ENCODE assay signal across 18 mouse cellular contexts in genomic region chrX:9139290-9139948, GRCm38 (mm10). TPM values are rescaled to one million over a fixed set of nuclear protein-coding genes. Genes with fewer than 3 reads are reported as not detected.
"Had no signal": no experiment of that assay in that cellular context is flagged by ENCODE, and none has a peak within 500 bp of the region (broad histone marks: within the 10 kb centered on the region; RNA-seq: fewer than 3 reads in every experiment).

No protein-coding gene starts in this region.

- H3K4me2 ChIP-seq: liver, embryonic 11.5 days; liver, embryonic 15.5 days; midbrain, embryonic 11.5 days; midbrain, embryonic 15.5 days; neural tube, embryonic 15.5 days had no signal

- H3K9me3 ChIP-seq: limb, embryonic 10.5 days; liver, embryonic 15.5 days; megakaryocyte, embryonic 14.5 days; midbrain, embryonic 15.5 days; neural tube, embryonic 15.5 days had no signal

- H3K4me1 ChIP-seq: limb, embryonic 10.5 days; liver, embryonic 15.5 days; midbrain, embryonic 15.5 days; neural tube, embryonic 15.5 days had no signal

- H3K9ac ChIP-seq: liver, embryonic 15.5 days; midbrain, embryonic 15.5 days; neural tube, embryonic 15.5 days had no signal

- ATAC-seq: midbrain, embryonic 15.5 days had no signal

- H3K4me3 ChIP-seq: left cerebral cortex, adult 2 months; limb, embryonic 10.5 days; liver, embryonic 15.5 days; megakaryocyte, embryonic 14.5 days; midbrain, embryonic 15.5 days; neural tube, embryonic 15.5 days had no signal

- H3K36me3 ChIP-seq: limb, embryonic 10.5 days; liver, embryonic 15.5 days; midbrain, embryonic 15.5 days; neural tube, embryonic 15.5 days had no signal

- DNase-seq: kidney, adult 9 months; kidney, postnatal 10 days; lung, adult 2 months; lung, postnatal 14 days; thymus, postnatal 14 days had no signal

- H3K27me3 ChIP-seq: liver, embryonic 15.5 days; midbrain, embryonic 15.5 days; neural tube, embryonic 15.5 days had no signal

- H3K27ac ChIP-seq: left cerebral cortex, adult 2 months; limb, embryonic 10.5 days; liver, embryonic 15.5 days; macrophage; midbrain, embryonic 15.5 days; neural tube, embryonic 15.5 days had no signal

RNA-seq across cellular contexts. Expression of gene 4930402K13Rik, which starts 35.1 kb away (rescaled TPM):
- polyA plus RNA-seq: large intestine, adult 2 months; limb, embryonic 10.5 days; limb, embryonic 14.5 days; liver, embryonic 11.5 days; liver, embryonic 15.5 days; lung, adult 2 months; macrophage; midbrain, embryonic 11.5 days; midbrain, embryonic 15.5 days; neural tube, embryonic 11.5 days; neural tube, embryonic 15.5 days; stomach, embryonic 16.5 days had no signal
